Mouse (Mus musculus) activated CD4-positive, CD25-positive, alpha-beta regulatory T cell, adult 4 months (primary cell): Measurements from ENCODE around the gene Arrdc5. TPM values are rescaled to one million over a fixed set of nuclear protein-coding genes. Genes with fewer than 3 reads are reported as not detected.
"Not testable (repeated sequence)": the region's sequence is repeated elsewhere in the genome, so short reads cannot be mapped to it uniquely, and the experiment has no call there.

Source experiments
- ATAC-seq: one replicate; pipeline ENCODE4 v1.8.0; 2017
- polyA plus RNA-seq, 2 experiments: library from polyadenylated mRNA; unstranded; fragments of 100-300 nt; shearing (Covaris generic); gene quantifications; one replicate each; pipeline ENCODE4 v1.2.1; 2017

Arrdc5 gene
- polyA plus RNA-seq, 2 experiments from 2014 or later: not detected

GRCm38 (mm10) chr17:56276643-56277566 lies 23.2 kb downstream of the Arrdc5 start, which contains the start of gene Ticam1:
Gene Ticam1, minus strand, starts transcription at chr17:56276786.
- peak; percentile 80 for ATAC-seq

- ATAC-seq: no peak
These were observed 24.1 kb downstream of the Arrdc5 start for GRCm38 (mm10) chr17:56275842-56276480.

DNA sequence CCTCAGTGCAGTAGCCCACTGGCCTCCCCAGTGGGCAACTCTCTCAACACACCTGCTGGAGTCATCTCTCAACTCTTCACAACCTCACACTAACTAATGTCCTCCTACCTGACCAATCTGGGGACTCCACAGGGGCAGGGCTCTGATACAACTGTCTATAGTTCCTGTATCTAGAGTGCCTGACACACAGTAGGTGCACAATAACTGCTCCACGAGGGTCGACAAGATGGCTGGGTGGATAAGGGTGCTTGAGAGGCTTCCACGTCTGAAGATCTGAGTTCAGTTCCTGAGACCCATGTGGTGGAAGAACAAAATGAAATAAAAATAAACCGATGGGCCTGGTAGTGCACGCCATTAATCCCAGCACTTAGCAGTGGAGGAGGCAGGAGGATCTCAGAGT lies 26.1 kb downstream of the Arrdc5 start:
- ATAC-seq: no peak

DNA sequence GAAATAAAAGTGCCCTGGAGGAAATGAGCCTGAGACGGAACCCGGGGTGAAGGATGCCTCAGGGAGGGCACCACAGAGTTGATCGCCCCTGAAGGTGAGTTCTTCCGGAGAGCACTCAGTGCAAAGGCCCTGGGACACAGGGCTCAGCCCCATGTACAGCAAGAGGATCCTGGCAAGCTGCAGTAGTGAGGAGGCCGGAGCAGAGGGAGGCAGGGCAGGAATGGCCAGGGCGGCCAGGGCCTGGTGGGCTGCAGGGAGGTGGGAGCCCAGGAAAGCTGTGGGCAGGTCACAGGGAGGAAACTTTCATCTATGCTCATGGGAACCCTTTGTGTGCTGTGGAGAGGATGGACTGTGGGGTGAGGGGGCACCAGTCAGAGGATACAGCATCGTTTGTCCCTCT lies 26.6 kb downstream of the Arrdc5 start:
- ATAC-seq: no peak

DNA sequence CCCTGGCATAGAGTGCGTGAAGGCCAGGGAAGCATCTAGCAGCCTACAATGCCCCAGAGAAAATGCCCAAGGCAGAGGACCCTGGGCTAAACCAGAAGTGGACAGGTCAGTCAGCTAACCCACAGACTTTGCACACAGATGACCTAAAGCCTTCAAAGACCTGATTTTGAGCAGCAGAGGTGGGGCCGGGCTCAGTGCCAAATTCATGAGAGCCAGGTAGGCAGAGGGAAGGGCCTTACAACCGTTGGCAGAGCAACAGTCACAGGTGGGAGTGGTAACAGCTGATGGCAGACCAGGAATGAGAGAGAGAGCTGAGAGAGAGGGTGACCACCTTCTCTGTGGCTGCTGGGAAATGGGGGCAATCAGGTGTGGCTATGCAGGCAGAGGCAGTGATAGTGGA lies 27.4 kb downstream of the Arrdc5 start:
- ATAC-seq: no peak

GRCm38 (mm10) chr17:56271609-56272253 lies 28.4 kb downstream of the Arrdc5 start:
- no peak for ATAC-seq

DNA sequence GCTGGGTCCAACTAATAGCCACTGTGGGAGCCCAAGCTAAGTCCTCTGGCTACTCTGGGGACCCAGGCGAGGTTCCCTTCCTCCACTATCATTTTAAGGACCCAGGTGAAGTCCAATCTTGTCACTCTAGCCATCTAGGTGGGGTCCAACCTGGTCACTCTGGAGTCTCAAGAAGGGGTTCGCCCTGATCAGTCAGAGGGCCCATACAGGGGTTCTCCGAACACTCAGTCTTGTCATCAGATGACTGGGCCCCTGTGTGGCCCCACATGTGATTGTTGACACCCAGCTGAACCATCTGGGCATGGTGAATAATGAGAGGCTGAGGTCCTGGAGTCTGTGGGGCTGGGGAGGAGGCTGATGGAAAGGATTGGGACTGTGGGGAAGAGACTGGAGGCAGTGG lies 30.3 kb downstream of the Arrdc5 start:
- ATAC-seq: no peak

- ATAC-seq: peak; percentile 97
These were observed 30.9 kb downstream of the Arrdc5 start for GRCm38 (mm10) chr17:56269153-56269630.

- ATAC-seq: no peak
These were observed 33.8 kb downstream of the Arrdc5 start for GRCm38 (mm10) chr17:56266271-56266670.

DNA sequence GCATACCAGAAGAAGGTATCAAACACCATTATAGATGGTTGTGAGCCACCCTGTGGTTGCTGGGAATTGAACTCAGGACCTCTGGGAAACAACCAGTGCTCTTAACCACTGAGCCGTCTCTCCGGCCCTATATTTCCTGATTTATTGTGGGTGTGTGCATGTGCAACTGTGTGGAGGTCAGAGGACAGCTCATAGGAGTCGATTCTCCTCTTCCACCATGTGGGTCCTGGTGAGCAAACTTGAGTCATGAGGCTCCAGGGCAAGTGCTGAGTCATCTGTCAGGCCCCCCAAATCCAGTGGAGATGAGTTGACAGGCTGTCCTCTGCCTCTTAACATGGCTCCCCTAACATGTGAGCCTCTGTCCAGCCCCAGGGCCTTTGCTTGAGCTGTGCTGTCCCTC lies 34.2 kb downstream of the Arrdc5 start:
- ATAC-seq: no peak

- no peak for ATAC-seq
These were observed 35.1 kb downstream of the Arrdc5 start for GRCm38 (mm10) chr17:56265011-56265410.

DNA sequence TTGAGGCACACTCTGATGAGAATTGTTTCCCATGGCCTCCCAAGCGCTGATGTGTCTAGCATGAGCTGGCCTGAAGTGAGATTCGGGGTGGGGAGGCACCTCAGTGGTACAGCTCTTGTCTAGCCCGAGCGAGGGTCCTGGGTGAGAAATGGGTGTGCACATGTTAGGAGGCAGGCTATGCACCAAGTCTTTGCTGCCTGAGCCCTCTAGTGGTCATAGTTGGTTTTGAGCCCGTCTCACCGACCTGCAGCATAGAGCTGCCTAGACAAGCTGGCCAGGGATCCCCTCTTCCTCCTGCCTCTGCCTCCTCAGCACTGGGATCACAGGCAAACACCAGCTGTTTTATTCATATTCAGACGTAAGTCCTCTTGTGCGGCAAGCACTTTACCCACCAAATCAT lies 36.1 kb downstream of the Arrdc5 start:
- ATAC-seq: no peak

DNA sequence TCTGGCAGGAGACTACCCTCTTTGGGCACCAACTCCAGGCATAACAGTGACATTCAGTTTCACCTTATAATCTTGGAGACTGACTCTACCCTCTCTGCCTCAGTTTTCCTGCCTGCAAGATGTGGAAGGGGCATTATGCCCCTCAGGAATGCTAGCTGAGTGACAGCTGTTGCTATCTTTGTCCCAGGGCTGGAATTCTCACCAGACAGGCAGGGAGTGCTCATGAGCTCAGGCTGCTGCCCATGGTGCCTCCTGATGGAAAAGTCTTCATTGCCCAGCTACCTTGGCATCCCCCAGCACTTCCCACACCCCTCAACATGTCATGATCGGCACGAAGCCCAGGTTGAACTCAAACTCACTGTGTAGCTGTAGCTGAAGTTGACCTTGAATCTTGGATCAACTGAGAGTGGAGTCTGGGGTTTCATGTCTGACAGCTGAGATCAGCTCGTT lies 37.4 kb downstream of the Arrdc5 start:
- ATAC-seq: no peak

GRCm38 (mm10) chr17:56261166-56261565 lies 38.9 kb downstream of the Arrdc5 start:
- ATAC-seq: no peak

GRCm38 (mm10) chr17:56259301-56260037 lies 40.6 kb downstream of the Arrdc5 start:
- ATAC-seq: no peak

DNA sequence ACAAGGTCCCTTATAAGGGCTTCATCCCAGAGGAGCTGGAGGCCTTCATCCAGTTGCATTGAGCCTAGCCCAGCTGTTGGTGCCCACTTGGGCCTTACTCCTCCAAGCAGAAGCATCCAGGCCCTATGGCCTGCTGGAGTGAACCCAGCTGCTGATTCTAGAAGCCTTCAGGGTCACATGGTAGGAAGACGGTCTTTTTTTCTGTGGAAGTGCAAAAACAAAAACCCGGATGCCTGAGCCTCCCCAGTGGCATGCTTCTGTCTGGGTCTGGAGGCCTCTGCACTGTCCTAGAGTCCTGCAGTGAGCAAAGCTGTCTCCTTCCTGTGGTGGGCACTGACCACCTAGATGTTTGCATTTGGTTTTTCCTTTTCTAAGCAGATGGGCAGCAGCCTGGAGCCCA lies 41.3 kb downstream of the Arrdc5 start:
- not testable (repeated sequence) for ATAC-seq

DNA sequence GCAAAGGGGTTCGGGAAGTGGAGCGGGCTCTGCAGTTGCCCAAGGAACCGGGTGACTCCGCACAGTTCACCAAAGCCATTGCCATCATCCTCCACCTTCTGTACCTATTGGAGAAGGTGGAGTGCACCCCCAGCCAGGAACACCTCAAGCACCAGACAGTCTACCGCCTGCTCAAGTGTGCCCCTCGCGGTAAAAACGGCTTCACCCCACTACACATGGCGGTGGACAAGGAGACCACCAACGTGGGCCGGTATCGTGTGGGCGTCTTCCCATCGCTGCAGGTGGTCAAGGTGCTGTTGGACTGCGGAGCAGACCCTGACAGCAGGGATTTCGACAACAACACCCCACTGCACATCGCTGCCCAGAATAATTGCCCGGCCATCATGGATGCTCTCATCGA lies 41.8 kb downstream of the Arrdc5 start:
- not testable (repeated sequence) for ATAC-seq

- ATAC-seq: no peak
These were observed 42.7 kb downstream of the Arrdc5 start for GRCm38 (mm10) chr17:56257181-56257894.

- peak; percentile 84 for ATAC-seq
These were observed 43.7 kb downstream of the Arrdc5 start, which contains the start of gene Fem1a for GRCm38 (mm10) chr17:56256239-56256881. Gene Fem1a, plus strand, starts transcription at chr17:56256810.

- ATAC-seq: peak; percentile 87
These were observed 44.2 kb downstream of the Arrdc5 start for GRCm38 (mm10) chr17:56255863-56256238.

GRCm38 (mm10) chr17:56255429-56255828 lies 44.7 kb downstream of the Arrdc5 start:
- no peak for ATAC-seq
